Mouse (Mus musculus) layer of hippocampus, adult 8-10 months (tissue): ENCODE data around the gene Sept9. TPM values are rescaled to one million over a fixed set of nuclear protein-coding genes. Genes with fewer than 3 reads are reported as not detected.
A peak's percentile ranks its signal among the peaks of the same experiment; 100 is the strongest.

Experiments used
- DNase-seq, 2 experiments: peaks; one replicate each; pipeline ENCODE4 v3.0.0; 2022; ENCODE audit warnings: low spot score in 2 of 2
- total RNA-seq, 4 experiments: library from RNA; stranded (reverse); gene quantifications; 2 replicates each; pipeline ENCODE4 v1.2.4; 2022

The Sept9 gene
- total RNA-seq, 4 experiments from 2014 or later = 99.5 to 109 (median 104) TPM

GRCm38 (mm10) chr11:117285606-117285931 lies 86.1 kb downstream of the Sept9 start:
- DNase-seq = no peak

DNA sequence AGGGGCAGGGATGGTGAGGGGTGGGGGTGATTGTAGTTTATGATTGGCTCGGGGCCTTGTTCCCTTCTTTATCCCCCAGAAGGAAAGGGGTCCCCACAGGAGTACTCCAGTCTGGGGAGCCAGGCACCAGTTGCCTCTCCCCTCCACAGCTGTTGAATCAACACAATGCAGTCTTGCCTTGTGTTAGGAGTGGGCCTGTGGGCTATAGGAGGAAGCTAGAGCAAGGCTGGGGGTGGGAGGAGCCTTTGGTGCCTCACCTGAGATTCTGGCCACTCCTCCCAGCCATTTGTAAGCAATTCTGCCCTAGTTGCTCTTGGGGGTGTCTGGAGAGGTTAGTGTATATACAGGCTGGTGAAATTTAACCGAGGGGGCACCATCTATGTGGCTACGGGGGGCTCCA lies 88.3 kb downstream of the Sept9 start:
- no peak for DNase-seq

DNA sequence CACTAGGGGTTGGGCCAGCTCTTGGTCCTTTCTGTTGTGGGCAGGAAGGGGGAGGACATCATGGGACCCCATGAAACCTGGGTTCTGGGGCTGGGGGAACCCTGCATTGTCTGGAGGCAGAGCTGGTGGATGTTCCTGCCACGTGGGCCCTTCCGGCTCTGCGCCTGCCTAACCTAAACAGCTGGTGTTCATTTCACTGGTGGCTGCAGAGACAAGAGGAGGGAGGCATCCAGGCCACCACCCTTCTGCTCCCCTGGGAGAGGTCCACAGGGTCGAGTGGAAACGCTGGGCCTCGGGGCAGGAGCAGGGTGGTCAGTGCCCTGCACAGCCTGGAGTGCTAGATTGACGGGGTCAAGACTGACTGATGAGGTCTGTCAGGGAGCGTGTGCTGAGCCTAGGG lies 89.3 kb downstream of the Sept9 start:
- no peak for DNase-seq

GRCm38 (mm10) chr11:117291271-117292059 lies 92.0 kb downstream of the Sept9 start:
- DNase-seq = no peak

GRCm38 (mm10) chr11:117292446-117292845 lies 93.0 kb downstream of the Sept9 start:
- no peak for DNase-seq

- no peak for DNase-seq
These were observed 95.8 kb downstream of the Sept9 start for GRCm38 (mm10) chr11:117295266-117295665.

DNA sequence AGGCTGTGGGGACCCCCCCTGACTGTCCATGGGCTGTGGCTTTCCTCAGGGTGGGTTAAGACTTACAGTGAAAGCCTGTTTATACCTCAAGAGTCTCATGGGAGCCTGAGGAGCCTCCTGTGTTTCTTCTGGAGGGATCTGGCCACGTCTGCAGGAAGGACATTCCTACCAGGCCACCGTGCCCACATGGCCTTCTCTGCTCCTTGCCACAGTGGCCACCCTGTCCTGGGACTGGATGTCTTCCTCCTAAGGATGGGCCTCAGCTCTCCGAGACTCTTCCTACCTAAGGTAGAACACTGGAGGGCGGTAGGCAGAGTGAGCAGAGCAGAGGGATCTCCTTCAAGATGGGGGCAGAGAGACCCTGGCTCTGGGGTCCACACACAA lies 96.6 kb downstream of the Sept9 start:
- DNase-seq = no peak

DNA sequence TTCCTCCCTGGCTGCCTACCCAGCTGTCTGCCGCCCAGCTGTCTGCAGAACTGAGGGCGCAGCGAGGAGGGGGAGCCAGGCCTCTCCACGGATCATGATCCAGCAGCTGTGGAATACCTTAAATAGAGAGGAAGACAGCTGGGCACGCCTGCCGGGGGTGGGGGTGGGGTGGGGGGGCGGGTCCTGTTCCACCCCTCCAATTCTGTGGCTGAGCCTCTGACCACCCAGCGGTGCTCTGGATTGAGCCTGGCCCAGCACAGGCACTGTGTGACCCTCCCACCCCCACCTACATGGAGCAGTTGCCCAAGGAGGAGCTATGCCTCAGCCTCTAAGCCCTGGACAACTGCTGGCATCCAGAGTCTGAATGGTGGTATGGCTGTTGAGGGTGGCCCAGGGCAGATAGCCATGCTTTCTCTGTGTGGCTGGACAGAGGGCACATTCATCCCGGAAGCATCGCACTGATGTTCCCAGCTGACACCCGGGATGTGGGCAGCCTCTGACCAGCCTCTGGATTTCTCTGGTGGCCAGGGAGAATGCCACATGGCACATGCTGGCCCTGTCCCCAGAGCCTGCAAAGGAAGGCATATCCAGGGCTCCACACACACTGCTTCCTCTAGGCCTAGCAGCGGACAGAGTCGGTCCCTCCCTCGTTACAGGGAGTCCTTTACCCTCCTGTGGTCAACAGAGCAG lies 97.2 kb downstream of the Sept9 start:
- peak; percentile 44 to 47 for DNase-seq

- DNase-seq = no peak
These were observed 97.8 kb downstream of the Sept9 start for GRCm38 (mm10) chr11:117297190-117297829.

- no peak for DNase-seq
These were observed 100.3 kb downstream of the Sept9 start for GRCm38 (mm10) chr11:117299741-117300140.

DNA sequence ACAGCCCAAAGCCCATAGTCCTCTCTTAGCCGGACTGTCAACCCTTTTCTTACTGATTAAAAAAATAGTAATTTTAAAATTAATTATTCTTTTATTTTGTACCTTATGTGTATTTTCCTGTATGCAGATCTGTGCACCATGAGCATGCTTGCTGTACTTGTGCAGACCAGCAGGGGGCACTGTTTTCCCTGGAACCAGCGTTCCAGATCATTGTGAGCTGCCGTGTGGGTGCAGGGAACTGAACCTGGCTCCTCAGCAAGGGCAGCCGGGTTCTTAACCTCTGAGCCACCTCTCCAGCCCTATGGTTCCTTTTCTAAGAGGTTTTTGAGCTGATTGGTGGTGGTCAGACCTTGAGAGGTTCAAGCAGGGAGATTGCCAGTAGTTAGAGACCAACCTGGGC lies 101.3 kb downstream of the Sept9 start:
- DNase-seq = no peak

- DNase-seq = no peak
These were observed 102.3 kb downstream of the Sept9 start for GRCm38 (mm10) chr11:117301716-117302115.

DNA sequence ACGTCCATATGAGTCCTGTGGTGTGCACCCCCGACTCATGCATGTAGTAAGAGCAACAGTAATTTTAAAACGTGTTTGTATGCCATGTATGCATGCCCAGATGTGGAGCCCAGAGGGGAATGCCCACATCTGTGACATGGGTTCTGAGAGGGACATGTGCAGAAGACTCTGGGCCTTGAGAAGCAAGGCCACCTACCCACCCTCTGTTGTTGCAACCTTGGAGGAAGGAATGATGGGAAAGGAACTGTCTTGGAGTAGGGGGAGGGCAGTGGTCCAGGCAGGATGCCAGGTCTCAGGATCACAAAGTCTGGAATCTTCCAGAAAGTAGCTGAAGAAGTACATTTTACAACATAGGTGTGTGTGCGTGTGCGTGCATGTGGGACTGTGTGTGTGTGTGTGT lies 102.9 kb downstream of the Sept9 start:
- DNase-seq = no peak

DNA sequence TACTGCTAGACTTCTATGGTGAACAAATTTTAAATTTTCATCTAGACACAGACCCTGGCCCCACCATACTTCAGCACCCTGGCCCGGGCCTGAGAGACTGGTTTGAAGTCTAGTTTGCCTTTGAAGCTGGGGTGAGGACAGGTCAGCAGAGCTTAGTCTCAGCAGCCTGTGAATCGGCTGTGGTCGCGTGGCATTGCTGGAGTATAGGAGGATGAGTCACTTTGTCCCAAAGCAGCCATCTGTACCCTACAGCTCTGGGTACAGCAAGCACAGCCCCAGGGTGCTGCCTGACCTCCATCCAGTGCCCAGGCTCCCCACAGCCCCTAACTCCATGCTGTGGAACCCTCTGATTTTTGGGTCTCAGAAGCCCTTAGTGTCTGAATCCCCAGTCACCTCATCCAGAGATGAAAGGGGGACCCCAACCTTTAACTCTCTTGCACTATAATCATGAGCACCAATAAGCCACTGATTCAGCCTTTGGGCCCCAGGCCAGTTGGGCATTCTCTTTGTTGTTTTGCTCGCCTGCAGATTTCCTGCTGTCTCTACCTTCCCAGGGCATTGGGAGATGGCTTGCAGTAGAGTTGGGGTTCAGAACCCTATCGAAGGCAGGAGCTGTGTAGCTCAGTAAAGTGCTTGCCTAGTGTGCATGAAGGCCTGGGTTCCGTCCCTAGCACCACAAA lies 106.2 kb downstream of the Sept9 start:
- no peak for DNase-seq

- DNase-seq = no peak
These were observed 107.0 kb downstream of the Sept9 start for GRCm38 (mm10) chr11:117306311-117307088.

- DNase-seq = no peak
These were observed 108.7 kb downstream of the Sept9 start for GRCm38 (mm10) chr11:117307895-117308786.

DNA sequence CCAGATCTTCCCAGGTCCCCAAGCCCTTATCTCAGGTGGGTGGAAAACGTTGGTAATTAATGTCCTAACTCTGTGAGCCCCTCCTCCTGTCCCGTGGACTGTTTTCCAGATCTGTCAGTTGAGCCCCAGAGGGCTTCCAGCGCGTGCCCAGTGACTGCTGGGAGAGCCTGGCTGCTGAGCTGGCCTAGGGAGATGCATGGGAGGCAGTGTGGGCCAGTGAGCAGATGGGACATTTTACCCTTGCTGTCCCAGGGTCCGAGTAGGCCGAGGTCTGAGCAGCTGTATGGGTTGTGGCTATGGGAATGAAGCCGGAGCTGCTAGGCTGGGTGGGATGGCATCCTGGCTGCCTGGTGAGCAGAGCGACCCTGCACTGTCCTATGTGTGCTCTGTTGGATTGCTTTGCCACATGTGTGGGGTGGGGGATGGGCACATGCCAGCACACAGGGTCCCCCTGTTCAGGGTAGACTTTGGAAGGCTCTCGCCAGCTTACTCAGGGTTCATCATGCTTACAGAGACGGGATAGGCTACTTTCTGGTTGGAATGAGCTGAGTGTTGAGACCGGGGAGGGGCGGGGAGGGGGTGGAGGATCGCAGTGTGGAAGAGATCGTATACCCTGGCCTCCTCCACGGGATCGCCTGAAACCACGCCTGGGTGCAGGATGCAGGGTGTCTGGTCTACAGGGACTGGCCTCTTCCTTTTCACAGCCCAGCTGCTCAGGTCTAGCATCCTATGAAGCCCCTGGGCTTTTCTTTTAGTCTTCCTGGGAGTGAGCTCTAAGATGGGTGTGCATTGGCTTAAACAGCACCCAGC lies 109.9 kb downstream of the Sept9 start:
- no peak for DNase-seq

- no peak for DNase-seq
These were observed 110.4 kb downstream of the Sept9 start for GRCm38 (mm10) chr11:117309918-117310287.

DNA sequence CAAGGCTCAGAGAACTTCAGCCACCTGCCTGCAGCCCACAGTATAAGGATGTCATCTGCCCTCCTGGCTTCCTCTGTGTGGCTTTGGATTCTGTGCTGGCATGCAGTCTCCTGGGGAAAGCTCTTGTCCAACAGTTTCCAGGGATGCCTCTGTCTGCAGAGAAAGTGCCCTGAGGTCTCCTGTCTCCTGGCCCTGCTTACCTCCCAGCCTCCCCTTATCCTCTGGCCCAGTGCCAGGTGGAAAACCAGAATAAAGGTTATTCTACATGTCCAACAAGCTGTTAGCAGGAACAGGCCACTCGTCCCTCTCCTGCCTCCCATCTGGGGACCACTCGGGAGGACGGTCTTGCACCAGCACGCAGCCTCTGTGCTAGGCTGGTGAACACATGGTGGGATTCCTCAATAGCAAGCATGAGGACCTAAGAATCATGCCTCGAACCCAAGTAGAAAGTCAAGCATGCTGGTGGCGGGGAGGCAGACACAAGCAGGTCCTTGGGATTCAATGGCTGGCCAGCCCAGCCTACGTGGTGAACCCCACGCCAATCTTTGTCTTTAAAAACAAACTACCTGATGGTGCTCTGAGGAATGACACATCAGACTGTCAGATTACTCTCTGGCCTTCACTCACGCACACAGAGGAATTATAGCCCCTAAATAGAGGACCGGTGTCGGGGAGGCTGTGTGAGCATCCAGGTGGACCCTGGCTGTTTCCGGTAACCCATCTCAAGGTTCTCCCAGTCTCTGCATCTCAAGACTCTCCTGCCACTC lies 111.1 kb downstream of the Sept9 start:
- no peak for DNase-seq
